Mouse (Mus musculus): ENCODE measurements around the gene Id2. TPM values are rescaled to one million over a fixed set of nuclear protein-coding genes. Genes with fewer than 3 reads are reported as not detected.

Id2 gene
- polyA plus RNA-seq, 1 experiment, result 114 TPM

- no peaks in the 10 kb centered on the region for H3K27me3 ChIP-seq (ENCODE audit: control insufficient read depth, insufficient read depth, low read length)
- no peak for DNase-seq
- no peak overlapping the region for H3K4me3 ChIP-seq (ENCODE audit: control insufficient read depth, insufficient read depth, low read length)
- H3K36me3 ChIP-seq (ENCODE audit: control insufficient read depth, insufficient read depth, low read length), result no peaks in the 10 kb centered on the region
- TF ChIP-seq CTCF (IDR thresholded peaks at IDR 0.05; ENCODE audit: borderline replicate concordance, control insufficient read depth, extremely low read depth, insufficient read depth, low read length, poor library complexity) (no peak), POLR2A (IDR thresholded peaks at IDR 0.05; ENCODE audit: control insufficient read depth, extremely low read depth, insufficient read depth, low read length, poor library complexity) (no peak)
- H3K4me1 ChIP-seq (replicated peaks; ENCODE audit: control insufficient read depth, insufficient read depth, low read length), result no peaks in the 10 kb centered on the region
- WGBS, result 98% methylated on average over 2 of the region's 2 CpGs
- H3K27ac ChIP-seq (ENCODE audit: control insufficient read depth, insufficient read depth, low read length), result no peak overlapping the region
These were observed 15.9 kb upstream of the Id2 start for GRCm38 (mm10) chr12:25112806-25113205.

GRCm38 (mm10) chr12:25110682-25111078 is 13.7 kb upstream of the Id2 start:
- TF ChIP-seq POLR2A (IDR thresholded peaks at IDR 0.05; ENCODE audit: control insufficient read depth, extremely low read depth, insufficient read depth, low read length, poor library complexity), result no peak
- TF ChIP-seq CTCF (IDR thresholded peaks at IDR 0.05; ENCODE audit: borderline replicate concordance, control insufficient read depth, extremely low read depth, insufficient read depth, low read length, poor library complexity), result no peak

GRCm38 (mm10) chr12:25109971-25110681 is 13.2 kb upstream of the Id2 start:
- Histone ChIP-seq H3K4me1 (replicated peaks; ENCODE audit: control insufficient read depth, insufficient read depth, low read length) (no peaks in the 10 kb centered on the region), H3K27ac (ENCODE audit: control insufficient read depth, insufficient read depth, low read length) (no peak overlapping the region), H3K4me3 (ENCODE audit: control insufficient read depth, insufficient read depth, low read length) (no peak overlapping the region), H3K27me3 (ENCODE audit: control insufficient read depth, insufficient read depth, low read length) (no peaks in the 10 kb centered on the region), H3K36me3 (ENCODE audit: control insufficient read depth, insufficient read depth, low read length) (no peaks in the 10 kb centered on the region)
- DNase-seq, result no peak
- TF ChIP-seq POLR2A (IDR thresholded peaks at IDR 0.05; ENCODE audit: control insufficient read depth, extremely low read depth, insufficient read depth, low read length, poor library complexity) (no peak), CTCF (IDR thresholded peaks at IDR 0.05; ENCODE audit: borderline replicate concordance, control insufficient read depth, extremely low read depth, insufficient read depth, low read length, poor library complexity) (no peak)
- WGBS, result 90% methylated on average over 7 of the region's 7 CpGs

More at GRCm38 (mm10) chr12:25110682-25111078, 13.7 kb upstream of the Id2 start:
- Histone ChIP-seq H3K36me3 (ENCODE audit: control insufficient read depth, insufficient read depth, low read length) (no peaks in the 10 kb centered on the region), H3K27ac (ENCODE audit: control insufficient read depth, insufficient read depth, low read length) (no peak overlapping the region), H3K4me1 (replicated peaks; ENCODE audit: control insufficient read depth, insufficient read depth, low read length) (no peaks in the 10 kb centered on the region), H3K4me3 (ENCODE audit: control insufficient read depth, insufficient read depth, low read length) (no peak overlapping the region), H3K27me3 (ENCODE audit: control insufficient read depth, insufficient read depth, low read length) (no peaks in the 10 kb centered on the region)
- WGBS, result 95% methylated on average over 7 of the region's 7 CpGs
- DNase-seq, result no peak

GRCm38 (mm10) chr12:25108865-25109264 is 11.9 kb upstream of the Id2 start:
- Histone ChIP-seq H3K27me3 (ENCODE audit: control insufficient read depth, insufficient read depth, low read length) (no peaks in the 10 kb centered on the region), H3K27ac (ENCODE audit: control insufficient read depth, insufficient read depth, low read length) (no peak overlapping the region), H3K4me1 (replicated peaks; ENCODE audit: control insufficient read depth, insufficient read depth, low read length) (no peaks in the 10 kb centered on the region), H3K36me3 (ENCODE audit: control insufficient read depth, insufficient read depth, low read length) (no peaks in the 10 kb centered on the region), H3K4me3 (ENCODE audit: control insufficient read depth, insufficient read depth, low read length) (no peak overlapping the region)
- DNase-seq, result no peak
- 38% methylated on average over 2 of the region's 2 CpGs for WGBS
- TF ChIP-seq POLR2A (IDR thresholded peaks at IDR 0.05; ENCODE audit: control insufficient read depth, extremely low read depth, insufficient read depth, low read length, poor library complexity), result no peak
- TF ChIP-seq CTCF (IDR thresholded peaks at IDR 0.05; ENCODE audit: borderline replicate concordance, control insufficient read depth, extremely low read depth, insufficient read depth, low read length, poor library complexity), result no peak

GRCm38 (mm10) chr12:25104541-25104940 is 7.6 kb upstream of the Id2 start:
- Histone ChIP-seq H3K27ac (ENCODE audit: control insufficient read depth, insufficient read depth, low read length) (no peak overlapping the region), H3K4me3 (ENCODE audit: control insufficient read depth, insufficient read depth, low read length) (no peak overlapping the region), H3K27me3 (ENCODE audit: control insufficient read depth, insufficient read depth, low read length) (peaks cover 11% of the 10 kb centered on the region), H3K4me1 (replicated peaks; ENCODE audit: control insufficient read depth, insufficient read depth, low read length) (peaks cover 13% of the 10 kb centered on the region), H3K36me3 (ENCODE audit: control insufficient read depth, insufficient read depth, low read length) (no peaks in the 10 kb centered on the region)
- DNase-seq, result no peak
- TF ChIP-seq POLR2A (IDR thresholded peaks at IDR 0.05; ENCODE audit: control insufficient read depth, extremely low read depth, insufficient read depth, low read length, poor library complexity), result no peak
- TF ChIP-seq CTCF (IDR thresholded peaks at IDR 0.05; ENCODE audit: borderline replicate concordance, control insufficient read depth, extremely low read depth, insufficient read depth, low read length, poor library complexity), result no peak

GRCm38 (mm10) chr12:25103911-25104310 is 7.0 kb upstream of the Id2 start:
- Histone ChIP-seq H3K27ac (ENCODE audit: control insufficient read depth, insufficient read depth, low read length) (no peak overlapping the region), H3K4me1 (replicated peaks; ENCODE audit: control insufficient read depth, insufficient read depth, low read length) (peaks cover 19% of the 10 kb centered on the region), H3K4me3 (ENCODE audit: control insufficient read depth, insufficient read depth, low read length) (no peak overlapping the region), H3K36me3 (ENCODE audit: control insufficient read depth, insufficient read depth, low read length) (no peaks in the 10 kb centered on the region), H3K27me3 (ENCODE audit: control insufficient read depth, insufficient read depth, low read length) (peaks cover 13% of the 10 kb centered on the region)
- TF ChIP-seq CTCF (IDR thresholded peaks at IDR 0.05; ENCODE audit: borderline replicate concordance, control insufficient read depth, extremely low read depth, insufficient read depth, low read length, poor library complexity) (no peak), POLR2A (IDR thresholded peaks at IDR 0.05; ENCODE audit: control insufficient read depth, extremely low read depth, insufficient read depth, low read length, poor library complexity) (no peak)
- no peak for DNase-seq
- 84% methylated on average over 6 of the region's 6 CpGs for WGBS

Measured in thymus, adult 2 months (tissue).